Mouse (Mus musculus) cerebellum, adult 2 months (tissue): ENCODE results near the gene Olfr1348. TPM values are rescaled to one million over a fixed set of nuclear protein-coding genes. Genes with fewer than 3 reads are reported as not detected.

Experiments used
- DNase-seq, 2 experiments: peaks; one replicate each; pipeline ENCODE4 v3.0.0; 2021
- H3K27ac ChIP-seq: fragments of 200-500 bp; 2 replicates; pipeline ENCODE4 v1.5.1; 2012; ENCODE audit warnings: low read length, control low read depth, inconsistent platforms; ENCODE audit not compliant: insufficient read depth
- H3K27me3 ChIP-seq: fragments of 200-500 bp; 2 replicates; pipeline ENCODE4 v1.6.1; 2012; ENCODE audit warnings: inconsistent platforms, mild to moderate bottlenecking, low read length, moderate library complexity; ENCODE audit not compliant: control insufficient read depth, insufficient read depth
- H3K4me1 ChIP-seq: fragments of 200-500 bp; 2 replicates; pipeline ENCODE4 v1.6.1; 2011; ENCODE audit warnings: low read length; ENCODE audit not compliant: control insufficient read depth, insufficient read depth
- H3K4me3 ChIP-seq: fragments of 200-500 bp; replicated peaks from 2 replicates; pipeline ENCODE3; 2011; ENCODE audit warnings: mild to moderate bottlenecking, low read depth, low read length, control low read depth; ENCODE audit not compliant: insufficient read depth
- CTCF ChIP-seq: fragments of 200-500 bp; IDR thresholded peaks from 2 replicates; pipeline ENCODE4 v1.5.1; 2011; ENCODE audit warnings: low read depth, mild to moderate bottlenecking, control low read depth, low read length, moderate library complexity, borderline replicate concordance; ENCODE audit not compliant: insufficient read depth
- POLR2A ChIP-seq: fragments of 200-500 bp; IDR thresholded peaks from 2 replicates; pipeline ENCODE4 v1.6.1; 2011; ENCODE audit warnings: low read length, control low read depth, borderline replicate concordance; ENCODE audit not compliant: insufficient read depth
- WGBS: fragments of 180-500 bp; shearing (Covaris S2); methylation state at CpG from one replicate; pipeline ENCODE4 v1.1.7; 2018; 5-methylcytosine and 5-hydroxymethylcytosine counted together
- polyA plus RNA-seq: library from polyadenylated mRNA; depleted of rRNA; stranded (reverse); fragments of >200 nt; gene quantifications from 2 replicates; pipeline ENCODE4 v1.2.3, GENCODE M21; 2012; rRNA removed

Olfr1348 gene
- polyA plus RNA-seq, 1 experiment, result not detected

- H3K4me3 ChIP-seq, result no peak within 1 kb of the TSS
- TF ChIP-seq CTCF (no peak), POLR2A (no peak)
- DNase-seq, result no peak
- H3K27me3 ChIP-seq, result no peaks in the 10 kb centered on the region
- no peaks in the 10 kb centered on the region for H3K4me1 ChIP-seq
- no peak within 1 kb of the TSS for H3K27ac ChIP-seq
Observed at GRCm38 (mm10) chr7:6466951-6467350, 41.6 kb downstream of the Olfr1348 start, which contains the start of gene Olfr1346. Gene Olfr1346, plus strand, starts transcription at chr7:6467101.

GRCm38 (mm10) chr7:6456399-6456798 lies 52.1 kb downstream of the Olfr1348 start:
- H3K27ac ChIP-seq, result no peak overlapping the region
- no peaks in the 10 kb centered on the region for H3K4me1 ChIP-seq
- H3K27me3 ChIP-seq, result no peaks in the 10 kb centered on the region
- no peak for DNase-seq
- TF ChIP-seq CTCF (no peak), POLR2A (no peak)
- 23% methylated on average over 3 of the region's 3 CpGs for WGBS
- H3K4me3 ChIP-seq, result no peak overlapping the region

- Histone ChIP-seq H3K27ac (no peak within 1 kb of the TSS), H3K27me3 (no peaks in the 10 kb centered on the region), H3K4me3 (no peak within 1 kb of the TSS), H3K4me1 (no peaks in the 10 kb centered on the region)
- TF ChIP-seq POLR2A, result no peak
- TF ChIP-seq CTCF, result no peak
- no peak for DNase-seq
Observed at GRCm38 (mm10) chr7:6455868-6456267, 52.7 kb downstream of the Olfr1348 start, which contains the start of gene Olfr1336. Gene Olfr1336, plus strand, starts transcription at chr7:6456168.

Other genes with a start within 250 kb of the Olfr1348 start
- 7.9 and 8.8 TPM in 2 replicates for gene Zfp667, start 222.2 kb downstream of the Olfr1348 start, polyA plus RNA-seq
- 5.6 and 6.9 TPM in 2 replicates for gene Zfp583, start 177.5 kb downstream of the Olfr1348 start, polyA plus RNA-seq
- gene Gm3854, start 165.0 kb downstream of the Olfr1348 start, polyA plus RNA-seq, result 3.0 and 3.2 TPM in 2 replicates
- gene Zfp78, start 145.5 kb downstream of the Olfr1348 start, polyA plus RNA-seq, result 4.7 and 5.6 TPM in 2 replicates
- 8.7 and 9.4 TPM in 2 replicates for gene Zfp28, start 125.5 kb downstream of the Olfr1348 start, polyA plus RNA-seq
- 16.1 and 19.1 TPM in 2 replicates for gene Smim17, start 110.0 kb downstream of the Olfr1348 start, polyA plus RNA-seq
- gene Gm20715, start 98.5 kb downstream of the Olfr1348 start, polyA plus RNA-seq, result 0.22 and 0.31 TPM in 2 replicates
- gene Olfr1344, start 70.1 kb downstream of the Olfr1348 start, polyA plus RNA-seq, result 2.3 and 2.7 TPM in 2 replicates
- gene Olfr1336, start 52.6 kb downstream of the Olfr1348 start, polyA plus RNA-seq, result not detected in 2 replicates
- not detected in 2 replicates for gene Olfr1346, start 41.6 kb downstream of the Olfr1348 start, polyA plus RNA-seq
- gene Olfr5, start 21.8 kb downstream of the Olfr1348 start, polyA plus RNA-seq, result not detected in 2 replicates
- gene Olfr1347, start 9.0 kb downstream of the Olfr1348 start, polyA plus RNA-seq, result not detected in 2 replicates
- gene Olfr1349, start 14.2 kb upstream of the Olfr1348 start, polyA plus RNA-seq, result not detected in 2 replicates
- gene Olfr1350, start 56.1 kb upstream of the Olfr1348 start, polyA plus RNA-seq, result not detected in 2 replicates
- gene Zim1, start 187.7 kb upstream of the Olfr1348 start, polyA plus RNA-seq, result 4.4 and 5.6 TPM in 2 replicates
- 195 TPM in 2 replicates for gene Peg3, start 221.7 kb upstream of the Olfr1348 start, polyA plus RNA-seq
- 17.1 and 17.8 TPM in 2 replicates for gene Usp29, start 221.8 kb upstream of the Olfr1348 start, polyA plus RNA-seq